Mouse (Mus musculus) limb, embryonic 15.5 days (tissue): ENCODE results near the gene Clca1. TPM values are rescaled to one million over a fixed set of nuclear protein-coding genes. Genes with fewer than 3 reads are reported as not detected.

ENCODE experiments used
- ATAC-seq: fragments of 200-750 bp; cut with Nextera tagmentation; 2 replicates; pipeline ENCODE4 v1.8.0; 2017; ENCODE audit warnings: low read depth, moderate TSS enrichment; ENCODE audit not compliant: insufficient number of reproducible peaks, low FRiP score, low TSS enrichment
- H3K27ac ChIP-seq: fragments of 300-500 bp; sonication (generic); 2 replicates; pipeline ENCODE4 v1.5.1; 2015; ENCODE audit warnings: moderate library complexity, mild to moderate bottlenecking, inconsistent platforms
- H3K27me3 ChIP-seq: fragments of 300-500 bp; sonication (generic); 2 replicates; pipeline ENCODE4 v1.6.1; 2015; ENCODE audit warnings: inconsistent platforms
- H3K36me3 ChIP-seq: fragments of 300-500 bp; sonication (generic); 2 replicates; pipeline ENCODE4 v1.6.1; 2015; ENCODE audit warnings: inconsistent platforms
- H3K4me1 ChIP-seq: fragments of 300-500 bp; sonication (generic); 2 replicates; pipeline ENCODE4 v1.6.1; 2015; ENCODE audit warnings: inconsistent platforms
- H3K4me2 ChIP-seq: fragments of 300-500 bp; sonication (generic); 2 replicates; pipeline ENCODE4 v1.6.1; 2015; ENCODE audit warnings: mild to moderate bottlenecking, inconsistent platforms
- H3K4me3 ChIP-seq: fragments of 300-500 bp; sonication (generic); 2 replicates; pipeline ENCODE4 v1.5.1; 2015; ENCODE audit warnings: mild to moderate bottlenecking, inconsistent platforms
- H3K9ac ChIP-seq: fragments of 300-500 bp; sonication (generic); 2 replicates; pipeline ENCODE4 v1.6.1; 2015; ENCODE audit warnings: inconsistent platforms
- H3K9me3 ChIP-seq: fragments of 300-500 bp; sonication (generic); 2 replicates; pipeline ENCODE4 v1.6.1; 2016; ENCODE audit warnings: inconsistent platforms
- WGBS: fragments of 180-500 bp; shearing (Covaris S2); methylation state at CpG from one replicate; pipeline ENCODE4 v1.1.7; 2015; 5-methylcytosine and 5-hydroxymethylcytosine counted together
- polyA plus RNA-seq: library from polyadenylated mRNA; unstranded; fragments of >200 nt; fragmentation: Nextera tagmentation; extraction: Ambion mirVana; gene quantifications from 2 replicates; pipeline ENCODE4 v1.2.1, GENCODE M21; 2015

The Clca1 gene
- polyA plus RNA-seq, 1 experiment from 2014 or later = 0.33 TPM

DNA sequence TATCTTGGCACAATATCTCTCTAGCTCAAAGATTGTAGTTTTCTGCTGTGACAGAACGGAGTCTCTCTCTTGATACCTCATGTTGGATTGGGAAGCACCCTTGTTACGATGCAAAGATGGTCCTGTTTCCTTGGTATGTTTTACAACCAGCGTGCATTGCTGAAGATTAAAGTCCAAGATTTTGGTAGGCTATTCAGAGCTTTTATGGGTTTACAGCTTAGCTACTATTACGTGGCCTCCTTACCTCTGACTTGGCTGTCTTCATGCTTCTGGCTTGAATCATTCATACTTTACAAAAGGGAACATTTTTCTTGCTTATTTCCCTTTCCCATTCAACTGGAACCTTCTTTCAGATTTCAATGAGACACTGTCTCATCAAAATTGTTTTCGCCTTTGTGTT is 39.5 kb downstream of the Clca1 start:
- Histone ChIP-seq H3K4me2 (no peak overlapping the region), H3K9ac (no peak overlapping the region), H3K9me3 (no peaks in the 10 kb centered on the region), H3K4me1 (no peaks in the 10 kb centered on the region), H3K27me3 (no peaks in the 10 kb centered on the region), H3K4me3 (no peak overlapping the region), H3K27ac (no peak overlapping the region), H3K36me3 (no peaks in the 10 kb centered on the region)
- ATAC-seq = no peak
- 75% methylated on average over 5 of the region's 5 CpGs for WGBS

DNA sequence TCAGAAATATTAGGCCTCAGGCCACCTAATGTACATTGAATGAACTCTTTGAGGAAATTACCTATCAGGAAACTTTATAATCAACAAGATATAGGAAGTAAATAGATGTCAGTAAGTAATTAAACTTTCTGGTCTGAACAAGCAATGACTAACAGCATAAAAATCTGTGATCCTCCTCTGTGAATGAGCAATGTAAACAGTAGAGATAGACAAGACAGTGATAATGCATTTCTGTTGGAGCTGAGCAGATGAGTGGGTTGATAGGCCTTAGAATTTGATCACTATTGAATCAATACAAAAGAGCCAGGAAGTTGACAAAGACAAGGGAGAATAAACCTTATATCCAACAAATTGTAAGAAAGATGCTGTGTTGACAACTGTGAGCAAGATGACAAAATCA is 40.0 kb downstream of the Clca1 start:
- Histone ChIP-seq H3K9ac (no peak overlapping the region), H3K4me1 (no peaks in the 10 kb centered on the region), H3K4me2 (no peak overlapping the region), H3K9me3 (no peaks in the 10 kb centered on the region), H3K36me3 (no peaks in the 10 kb centered on the region), H3K27me3 (no peaks in the 10 kb centered on the region), H3K4me3 (no peak overlapping the region), H3K27ac (no peak overlapping the region)
- ATAC-seq = no peak

DNA sequence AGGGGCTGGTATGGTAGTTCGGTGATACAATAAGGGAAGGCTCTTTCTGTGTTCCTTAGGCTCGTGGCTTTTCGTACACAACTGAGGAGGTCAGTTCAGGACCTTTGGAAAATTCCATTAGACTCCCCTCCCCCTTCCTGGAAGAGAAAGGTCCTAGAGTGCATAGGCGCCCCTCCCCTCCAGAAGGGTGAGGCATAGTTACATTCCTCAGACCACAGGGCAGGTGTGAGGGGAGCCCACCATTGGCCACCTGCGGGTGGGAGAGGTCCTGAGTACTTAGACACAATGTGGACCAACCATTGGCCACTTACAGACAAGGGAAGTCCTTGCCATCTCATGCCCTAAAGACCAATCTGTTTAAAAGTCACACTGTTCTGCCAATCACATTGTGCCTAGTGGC is 46.7 kb downstream of the Clca1 start:
- WGBS = 72% methylated on average over 5 of the region's 5 CpGs
- ATAC-seq = no peak

DNA sequence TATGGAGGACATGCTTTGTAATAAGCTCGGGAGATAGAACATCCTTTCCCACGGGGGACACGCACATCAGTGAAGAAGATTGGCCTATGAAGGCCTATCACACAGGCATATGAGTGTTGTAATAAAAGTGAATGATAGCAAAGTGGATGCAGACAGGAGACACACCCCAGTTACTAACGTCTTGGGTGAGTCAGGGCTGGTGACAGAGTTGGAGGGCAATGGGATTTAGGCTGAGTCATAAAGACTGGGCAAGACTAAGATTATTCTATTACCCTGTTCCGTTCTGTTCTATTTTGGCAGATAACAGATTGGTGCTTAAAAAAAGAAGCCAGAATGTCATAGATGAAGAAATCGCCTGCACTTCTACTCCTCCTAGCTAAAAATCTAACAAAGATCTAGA is 52.0 kb downstream of the Clca1 start:
- no peaks in the 10 kb centered on the region for H3K36me3 ChIP-seq
- H3K4me3 ChIP-seq = no peak overlapping the region
- H3K27me3 ChIP-seq = no peaks in the 10 kb centered on the region
- 83% methylated on average over 6 of the region's 6 CpGs for WGBS
- ATAC-seq = no peak
- H3K4me1 ChIP-seq = no peaks in the 10 kb centered on the region
- no peak overlapping the region for H3K4me2 ChIP-seq
- no peak overlapping the region for H3K9ac ChIP-seq
- H3K27ac ChIP-seq = no peak overlapping the region
- H3K9me3 ChIP-seq = no peaks in the 10 kb centered on the region

More for the DNA sequence above, 46.7 kb downstream of the Clca1 start:
- Histone ChIP-seq H3K4me1 (no peaks in the 10 kb centered on the region), H3K27me3 (no peaks in the 10 kb centered on the region), H3K27ac (no peak overlapping the region), H3K9me3 (no peaks in the 10 kb centered on the region), H3K4me3 (no peak overlapping the region), H3K9ac (no peak overlapping the region), H3K4me2 (no peak overlapping the region), H3K36me3 (no peaks in the 10 kb centered on the region)

DNA sequence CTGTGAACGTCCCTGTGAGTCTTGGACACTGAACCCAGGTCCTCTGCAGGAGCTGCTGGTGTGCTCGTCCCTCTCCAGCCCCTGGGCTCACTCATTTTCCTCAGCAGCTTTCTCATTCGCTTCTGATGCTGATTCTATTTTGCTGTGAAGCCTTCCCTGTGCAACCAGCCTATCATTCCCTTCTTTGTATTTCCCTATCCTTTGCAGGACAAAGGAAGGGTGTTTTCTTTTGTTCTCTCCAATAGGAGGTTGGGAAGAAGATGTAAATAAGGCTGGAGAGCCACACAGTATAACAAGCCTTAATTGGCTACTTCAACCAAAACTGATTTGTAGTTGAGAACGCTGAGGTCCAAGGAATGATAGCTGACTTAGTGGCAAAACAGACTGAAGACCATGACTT is 54.9 kb downstream of the Clca1 start:
- H3K27ac ChIP-seq = no peak overlapping the region
- H3K4me3 ChIP-seq = no peak overlapping the region
- no peaks in the 10 kb centered on the region for H3K27me3 ChIP-seq
- H3K9ac ChIP-seq = no peak overlapping the region
- H3K36me3 ChIP-seq = no peaks in the 10 kb centered on the region
- no peaks in the 10 kb centered on the region for H3K4me1 ChIP-seq
- no peaks in the 10 kb centered on the region for H3K9me3 ChIP-seq
- WGBS = 50% methylated on average over 4 of the region's 4 CpGs
- ATAC-seq = no peak
- H3K4me2 ChIP-seq = no peak overlapping the region

DNA sequence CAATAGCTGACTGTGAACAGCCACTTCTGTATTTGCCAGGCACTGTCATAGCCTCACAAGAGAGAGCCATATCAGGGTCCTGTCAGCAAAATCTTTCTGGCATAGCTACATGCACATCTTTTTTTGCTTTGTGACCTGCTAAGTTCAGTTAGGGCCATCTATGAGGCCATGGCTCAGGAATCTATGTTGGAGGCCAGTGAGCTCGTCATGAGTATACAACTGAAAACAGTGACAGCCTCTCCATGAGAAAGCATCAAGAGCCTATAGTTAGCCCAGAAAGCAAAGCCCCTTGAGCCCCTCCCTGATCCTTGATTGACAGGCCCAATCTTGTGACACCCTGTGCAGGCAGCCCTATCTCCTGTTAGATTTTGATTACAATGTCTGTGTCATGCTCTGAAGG is 56.5 kb downstream of the Clca1 start:
- H3K4me2 ChIP-seq = no peak overlapping the region
- H3K9me3 ChIP-seq = no peaks in the 10 kb centered on the region
- no peak overlapping the region for H3K27ac ChIP-seq
- no peak overlapping the region for H3K4me3 ChIP-seq
- H3K36me3 ChIP-seq = no peaks in the 10 kb centered on the region
- WGBS = 73% methylated on average over 1 of the region's 1 CpGs
- H3K9ac ChIP-seq = no peak overlapping the region
- no peaks in the 10 kb centered on the region for H3K27me3 ChIP-seq
- ATAC-seq = no peak
- no peaks in the 10 kb centered on the region for H3K4me1 ChIP-seq

DNA sequence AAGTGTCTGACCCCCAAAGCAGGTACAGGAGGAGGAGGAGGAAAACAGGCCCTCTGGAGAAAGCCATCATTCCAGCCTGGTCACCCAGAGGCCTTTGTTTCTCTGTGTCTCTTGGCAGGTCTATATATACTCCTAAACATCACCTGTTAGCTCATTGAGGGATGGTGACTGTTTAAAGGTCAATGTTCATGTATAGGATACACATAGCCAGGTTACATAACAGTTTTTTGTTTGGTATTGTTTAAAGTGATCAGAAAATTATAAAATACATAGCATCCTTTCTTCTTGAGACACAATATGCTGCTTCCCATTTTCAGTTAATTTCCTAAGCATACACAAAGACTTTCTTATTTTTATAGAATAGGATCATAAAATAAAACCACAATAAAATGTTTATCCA is 57.6 kb downstream of the Clca1 start, which contains the start of gene Clca4a:
Gene Clca4a (minus strand): TSS at position 101 of the 400 bp plus-strand sequence.
- no peak for ATAC-seq
- Histone ChIP-seq H3K4me1 (no peaks in the 10 kb centered on the region), H3K9ac (no peak within 1 kb of the TSS), H3K36me3 (no peaks in the 10 kb centered on the region), H3K27ac (no peak within 1 kb of the TSS), H3K9me3 (no peaks in the 10 kb centered on the region), H3K27me3 (no peaks in the 10 kb centered on the region), H3K4me2 (no peak within 1 kb of the TSS), H3K4me3 (no peak within 1 kb of the TSS)

DNA sequence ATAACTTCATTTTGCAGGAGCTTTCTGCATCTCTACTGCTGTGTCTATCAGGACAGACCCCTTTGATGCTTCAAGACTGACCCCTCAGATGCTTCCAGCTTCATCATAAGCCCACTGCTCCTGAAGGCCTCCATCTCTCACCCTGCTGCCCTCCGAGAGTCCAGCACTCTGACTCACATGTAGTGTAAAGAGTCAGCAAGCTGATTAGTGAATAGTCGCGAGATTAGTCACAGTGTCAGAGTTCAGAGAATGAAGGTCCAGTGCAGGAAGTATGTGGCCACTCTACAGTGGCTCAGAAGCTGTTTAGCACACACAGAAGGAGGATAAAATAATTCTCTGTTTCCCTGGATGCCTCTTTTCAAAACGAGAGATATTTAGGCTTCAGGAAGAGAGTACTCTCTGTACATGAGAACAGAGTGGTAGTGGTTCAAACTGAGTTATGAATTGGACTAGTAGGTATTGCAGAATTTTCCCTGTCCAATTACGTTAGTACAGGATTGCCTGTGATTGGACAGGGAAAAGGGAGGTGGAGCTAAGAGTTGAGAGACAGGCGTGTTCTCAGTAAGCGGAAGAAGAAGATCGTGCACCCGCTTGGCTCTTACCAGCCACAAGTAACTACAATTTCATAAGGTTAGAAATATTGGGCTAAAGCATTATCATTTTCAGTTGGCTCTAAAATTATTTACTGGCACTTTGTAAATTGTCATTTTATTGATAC is 60.9 kb downstream of the Clca1 start:
- H3K27me3 ChIP-seq = no peaks in the 10 kb centered on the region
- no peak overlapping the region for H3K4me2 ChIP-seq
- no peak overlapping the region for H3K27ac ChIP-seq
- no peaks in the 10 kb centered on the region for H3K36me3 ChIP-seq
- no peaks in the 10 kb centered on the region for H3K9me3 ChIP-seq
- no peaks in the 10 kb centered on the region for H3K4me1 ChIP-seq
- H3K9ac ChIP-seq = no peak overlapping the region
- no peak for ATAC-seq
- H3K4me3 ChIP-seq = no peak overlapping the region
- WGBS = 80% methylated on average over 9 of the region's 9 CpGs

DNA sequence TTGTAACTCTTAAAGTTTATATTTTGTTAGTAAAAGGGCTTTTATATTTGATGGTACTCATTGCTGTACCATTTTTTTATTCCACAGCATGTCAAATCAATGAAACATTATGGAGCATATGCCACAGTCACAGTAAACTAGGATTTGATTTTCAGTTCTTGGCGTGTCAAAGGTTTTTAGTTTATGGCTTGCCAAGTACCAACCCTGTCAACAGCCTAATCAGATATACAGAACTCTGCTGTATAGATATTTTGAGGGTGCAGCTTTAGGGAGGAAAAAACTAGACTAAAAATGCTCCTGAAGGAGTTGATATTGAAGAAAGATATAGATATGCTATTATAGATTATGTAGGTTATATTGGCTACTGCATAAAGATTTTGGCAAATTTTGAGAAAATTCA is 62.8 kb downstream of the Clca1 start:
- WGBS = 66% methylated on average over 1 of the region's 1 CpGs

DNA sequence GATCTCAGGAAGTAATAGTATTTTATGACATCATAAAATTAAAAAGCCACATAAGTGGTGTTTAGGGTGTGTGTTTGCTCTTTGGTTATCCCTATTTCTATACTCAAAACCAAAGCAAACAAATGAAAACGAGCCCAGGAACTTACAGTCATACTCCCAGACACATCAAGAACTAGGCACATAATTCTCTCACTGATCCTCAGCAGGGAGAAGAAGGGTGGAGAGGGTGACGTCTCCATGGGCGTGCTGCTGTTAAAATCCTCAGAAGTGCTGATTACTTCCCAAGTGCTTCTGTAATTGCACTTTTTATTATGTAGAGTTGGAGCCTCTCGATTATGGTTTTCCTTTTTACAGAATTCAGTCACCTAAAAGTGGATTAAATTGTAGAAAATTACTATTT is 66.5 kb downstream of the Clca1 start:
- no peaks in the 10 kb centered on the region for H3K36me3 ChIP-seq
- ATAC-seq = no peak
- H3K4me2 ChIP-seq = no peak overlapping the region
- WGBS = 35% methylated on average over 4 of the region's 4 CpGs
- H3K9me3 ChIP-seq = no peaks in the 10 kb centered on the region
- no peak overlapping the region for H3K4me3 ChIP-seq
- H3K4me1 ChIP-seq = no peaks in the 10 kb centered on the region
- no peak overlapping the region for H3K27ac ChIP-seq
- H3K27me3 ChIP-seq = no peaks in the 10 kb centered on the region
- no peak overlapping the region for H3K9ac ChIP-seq

More for the DNA sequence above, 62.8 kb downstream of the Clca1 start:
- no peak for ATAC-seq
- Histone ChIP-seq H3K4me3 (no peak overlapping the region), H3K9ac (no peak overlapping the region), H3K9me3 (no peaks in the 10 kb centered on the region), H3K4me2 (no peak overlapping the region), H3K4me1 (no peaks in the 10 kb centered on the region), H3K27ac (no peak overlapping the region), H3K36me3 (no peaks in the 10 kb centered on the region), H3K27me3 (no peaks in the 10 kb centered on the region)

Other genes starting within 250 kb of the Clca1 start
- gene Clca3a2, start 213.3 kb downstream of the Clca1 start, polyA plus RNA-seq = 0.45 and 0.55 TPM in 2 replicates
- gene Clca3b, start 183.4 kb downstream of the Clca1 start, polyA plus RNA-seq = not detected in 2 replicates
- gene Clca4b, start 100.2 kb downstream of the Clca1 start, polyA plus RNA-seq = not detected in 2 replicates
- 0.05 TPM in 1 of 2 replicates, not detected in the other for gene Clca4a, start 57.7 kb downstream of the Clca1 start, polyA plus RNA-seq
- gene Clca2, start 66.7 kb upstream of the Clca1 start, polyA plus RNA-seq = 1.7 and 2.1 TPM in 2 replicates
- 12.1 and 13.1 TPM in 2 replicates for gene Odf2l, start 85.8 kb upstream of the Clca1 start, polyA plus RNA-seq